Mouse (Mus musculus): Measurements from ENCODE around the gene Sp6.

DNA sequence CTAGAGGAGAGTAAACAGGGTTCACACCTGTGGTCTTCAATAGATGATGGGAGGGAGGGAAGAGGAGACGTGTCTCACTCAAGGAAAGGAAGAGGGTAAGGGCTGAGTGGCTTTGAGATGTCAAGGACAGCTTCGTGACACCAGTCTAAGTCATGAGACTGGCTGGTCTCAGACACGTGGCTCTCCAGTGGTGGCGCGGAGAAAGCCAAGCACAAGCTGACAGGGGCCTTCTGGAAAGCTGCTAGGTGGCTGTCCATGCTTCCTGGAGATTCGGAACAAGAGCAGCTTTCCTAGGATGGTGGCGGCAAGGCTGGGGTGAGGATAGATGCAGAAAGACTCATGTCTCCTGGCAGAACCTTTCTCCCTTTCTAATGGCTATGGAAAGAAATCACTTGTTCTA, 25.7 kb downstream of the Sp6 start:
- TF ChIP-seq CTCF (IDR thresholded peaks at IDR 0.05; ENCODE audit: control insufficient read depth, insufficient read depth, insufficient replicate concordance, low read depth, low read length), result no peak
- TF ChIP-seq POLR2A (IDR thresholded peaks at IDR 0.05; ENCODE audit: control insufficient read depth, low read depth, low read length), result no peak
